Comparison of ENCODE assay signal across 15 mouse cellular contexts in genomic region chr2:60796616-60796968, GRCm38 (mm10).
A peak's percentile ranks its signal among the peaks of the same experiment; 100 is the strongest.
DNase-seq lines count a peak whose midpoint lies in the region; ATAC-seq lines count a peak whose summit lies in the region.
"Had no signal": no experiment of that assay in that cellular context is flagged by ENCODE, and none has a peak within 500 bp of the region (broad histone marks: within the 10 kb centered on the region; RNA-seq: fewer than 3 reads in every experiment).

No protein-coding gene starts in this region.

- H3K4me2 ChIP-seq in embryonic facial prominence, embryonic 11.5 days (ENCODE audit: low read depth, low read length): no peak overlapping the region
- no peak overlapping the region for H3K4me2 ChIP-seq in embryonic facial prominence, embryonic 12.5 days (replicated peaks)
- peak overlapping the region; percentile 28; the same call in 1 of the 2 replicates for H3K4me2 ChIP-seq in midbrain, embryonic 12.5 days (replicated peaks)
- H3K4me2 ChIP-seq in kidney, embryonic 15.5 days: no peak overlapping the region
- H3K4me2 ChIP-seq: liver, embryonic 13.5 days had no signal

- intact Hi-C loops in left cerebral cortex, postnatal 4 days (cut with DNase I): no loop called here

- no peak overlapping the region for H3K9ac ChIP-seq in embryonic facial prominence, embryonic 11.5 days (replicated peaks; ENCODE audit: low read length)
- H3K9ac ChIP-seq in embryonic facial prominence, embryonic 12.5 days: no peak overlapping the region
- no peak overlapping the region for H3K9ac ChIP-seq in midbrain, embryonic 12.5 days (replicated peaks)
- no peak overlapping the region for H3K9ac ChIP-seq in kidney, embryonic 15.5 days
- H3K9ac ChIP-seq: liver, embryonic 13.5 days had no signal

- no peaks in the 10 kb centered on the region for H3K27me3 ChIP-seq in embryonic facial prominence, embryonic 11.5 days (ENCODE audit: control insufficient read depth, insufficient read depth, low read length)
- peaks cover 61% of the 10 kb centered on the region for H3K27me3 ChIP-seq in embryonic facial prominence, embryonic 10.5 days (replicated peaks; ENCODE audit: low read depth, poor library complexity, severe bottlenecking)
- H3K27me3 ChIP-seq in embryonic facial prominence, embryonic 12.5 days: no peaks in the 10 kb centered on the region
- peaks cover 53% of the 10 kb centered on the region for H3K27me3 ChIP-seq in hindbrain, embryonic 10.5 days (ENCODE audit: insufficient read depth, poor library complexity, severe bottlenecking)
- peaks cover 78% of the 10 kb centered on the region for H3K27me3 ChIP-seq in midbrain, embryonic 12.5 days
- H3K27me3 ChIP-seq in kidney, embryonic 15.5 days: no peaks in the 10 kb centered on the region
- H3K27me3 ChIP-seq: CH12.LX; liver, embryonic 13.5 days had no signal

- peaks cover 3% of the 10 kb centered on the region for H3K4me1 ChIP-seq in embryonic facial prominence, embryonic 11.5 days (ENCODE audit: control insufficient read depth, insufficient read depth, low read length)
- H3K4me1 ChIP-seq in embryonic facial prominence, embryonic 10.5 days: peaks cover 49% of the 10 kb centered on the region
- H3K4me1 ChIP-seq in embryonic facial prominence, embryonic 12.5 days: peaks cover 32% of the 10 kb centered on the region
- peaks cover 50% of the 10 kb centered on the region for H3K4me1 ChIP-seq in hindbrain, embryonic 10.5 days (replicated peaks)
- H3K4me1 ChIP-seq in midbrain, embryonic 12.5 days: peaks cover 32% of the 10 kb centered on the region
- peaks cover 18% of the 10 kb centered on the region for H3K4me1 ChIP-seq in kidney, embryonic 15.5 days

- no peaks in the 10 kb centered on the region for H3K9me3 ChIP-seq in embryonic facial prominence, embryonic 11.5 days (replicated peaks; ENCODE audit: control insufficient read depth, low read length)
- no peaks in the 10 kb centered on the region for H3K9me3 ChIP-seq in embryonic facial prominence, embryonic 10.5 days
- no peaks in the 10 kb centered on the region for H3K9me3 ChIP-seq in embryonic facial prominence, embryonic 12.5 days
- H3K9me3 ChIP-seq in hindbrain, embryonic 10.5 days: no peaks in the 10 kb centered on the region
- H3K9me3 ChIP-seq in midbrain, embryonic 12.5 days: no peaks in the 10 kb centered on the region
- H3K9me3 ChIP-seq in kidney, embryonic 15.5 days (replicated peaks): no peaks in the 10 kb centered on the region
- H3K9me3 ChIP-seq: liver, embryonic 13.5 days had no signal

- ATAC-seq in embryonic facial prominence, embryonic 11.5 days (replicated peaks; ENCODE audit: insufficient number of reproducible peaks, low FRiP score, low TSS enrichment, low read depth): peak; percentile 77
- ATAC-seq in embryonic facial prominence, embryonic 12.5 days (ENCODE audit: insufficient number of reproducible peaks, insufficient read depth, low FRiP score, low TSS enrichment): peak; percentile 44; the same call in 1 of the 2 replicates
- peak; percentile 81 for ATAC-seq in midbrain, embryonic 12.5 days (ENCODE audit: low FRiP score, low read depth)
- no peak for ATAC-seq in kidney, embryonic 15.5 days (replicated peaks; ENCODE audit: low FRiP score)
- ATAC-seq: activated CD4-positive, CD25-positive, alpha-beta regulatory T cell, adult 4 months had no signal

- no peak overlapping the region for H3K4me3 ChIP-seq in embryonic facial prominence, embryonic 11.5 days (ENCODE audit: low read depth, low read length)
- no peak overlapping the region for H3K4me3 ChIP-seq in embryonic facial prominence, embryonic 10.5 days
- H3K4me3 ChIP-seq in embryonic facial prominence, embryonic 12.5 days: no peak overlapping the region
- no peak overlapping the region for H3K4me3 ChIP-seq in hindbrain, embryonic 10.5 days
- no peak overlapping the region for H3K4me3 ChIP-seq in midbrain, embryonic 12.5 days
- H3K4me3 ChIP-seq in kidney, embryonic 15.5 days (replicated peaks): no peak overlapping the region
- H3K4me3 ChIP-seq: heart, adult 2 months; layer of hippocampus, adult 2 months; liver, embryonic 13.5 days had no signal

- 49% methylated on average over 2 of the region's 2 CpGs for WGBS in embryonic facial prominence, embryonic 11.5 days
- WGBS in embryonic facial prominence, embryonic 10.5 days: 41% methylated on average over 2 of the region's 2 CpGs
- 44% methylated on average over 2 of the region's 2 CpGs for WGBS in embryonic facial prominence, embryonic 12.5 days
- WGBS in hindbrain, embryonic 10.5 days: 56% methylated on average over 2 of the region's 2 CpGs
- WGBS in midbrain, embryonic 12.5 days: 12% methylated on average over 2 of the region's 2 CpGs
- WGBS in kidney, embryonic 15.5 days: 84% methylated on average over 2 of the region's 2 CpGs

- H3K36me3 ChIP-seq in embryonic facial prominence, embryonic 11.5 days (replicated peaks; ENCODE audit: control insufficient read depth, insufficient read depth, low read depth, low read length): no peaks in the 10 kb centered on the region
- H3K36me3 ChIP-seq in embryonic facial prominence, embryonic 10.5 days (replicated peaks): peaks cover 43% of the 10 kb centered on the region
- H3K36me3 ChIP-seq in embryonic facial prominence, embryonic 12.5 days: peaks cover 15% of the 10 kb centered on the region
- H3K36me3 ChIP-seq in hindbrain, embryonic 10.5 days: no peaks in the 10 kb centered on the region
- no peaks in the 10 kb centered on the region for H3K36me3 ChIP-seq in midbrain, embryonic 12.5 days
- peaks cover 33% of the 10 kb centered on the region for H3K36me3 ChIP-seq in kidney, embryonic 15.5 days

- H3K27ac ChIP-seq in embryonic facial prominence, embryonic 11.5 days (replicated peaks; ENCODE audit: low read depth, low read length): no peak overlapping the region
- H3K27ac ChIP-seq in embryonic facial prominence, embryonic 10.5 days (replicated peaks): no peak overlapping the region
- no peak overlapping the region for H3K27ac ChIP-seq in embryonic facial prominence, embryonic 12.5 days
- peak overlapping the region; percentile 54 for H3K27ac ChIP-seq in hindbrain, embryonic 10.5 days
- H3K27ac ChIP-seq in midbrain, embryonic 12.5 days (replicated peaks): peak overlapping the region; percentile 56
- no peak overlapping the region for H3K27ac ChIP-seq in kidney, embryonic 15.5 days
- H3K27ac ChIP-seq: heart, adult 2 months; layer of hippocampus, adult 2 months; liver, embryonic 13.5 days had no signal

- DNase-seq in embryonic facial prominence, embryonic 11.5 days (ENCODE audit: low spot score): no peak
- no peak for DNase-seq in embryonic facial prominence, embryonic 10.5 days (ENCODE audit: low spot score)
- no peak for DNase-seq in hindbrain, embryonic 10.5 days (ENCODE audit: low spot score)
- DNase-seq in c-Kit-positive CD71-positive TER-119-positive erythroid progenitor cells, embryonic 14.5 days (ENCODE audit: low spot score): no peak
- DNase-seq in left cerebral cortex, postnatal 4 days: no peak
- DNase-seq: cerebellum, adult 11 months; heart, postnatal 4 days; liver, embryonic 13.5 days had no signal

Comparison
In these comparisons a context has a peak if more than half of its experiments do, and no peak if none do; other contexts are left out.
1. H3K27ac ChIP-seq: peak in hindbrain, embryonic 10.5 days (single experiment) and midbrain, embryonic 12.5 days (single experiment); none in embryonic facial prominence, embryonic 11.5 days (single experiment), embryonic facial prominence, embryonic 10.5 days (single experiment), embryonic facial prominence, embryonic 12.5 days (single experiment) and kidney, embryonic 15.5 days (single experiment).